Mouse (Mus musculus): Measurements from ENCODE around the gene Ubfd1.

Gene Ubfd1

DNA sequence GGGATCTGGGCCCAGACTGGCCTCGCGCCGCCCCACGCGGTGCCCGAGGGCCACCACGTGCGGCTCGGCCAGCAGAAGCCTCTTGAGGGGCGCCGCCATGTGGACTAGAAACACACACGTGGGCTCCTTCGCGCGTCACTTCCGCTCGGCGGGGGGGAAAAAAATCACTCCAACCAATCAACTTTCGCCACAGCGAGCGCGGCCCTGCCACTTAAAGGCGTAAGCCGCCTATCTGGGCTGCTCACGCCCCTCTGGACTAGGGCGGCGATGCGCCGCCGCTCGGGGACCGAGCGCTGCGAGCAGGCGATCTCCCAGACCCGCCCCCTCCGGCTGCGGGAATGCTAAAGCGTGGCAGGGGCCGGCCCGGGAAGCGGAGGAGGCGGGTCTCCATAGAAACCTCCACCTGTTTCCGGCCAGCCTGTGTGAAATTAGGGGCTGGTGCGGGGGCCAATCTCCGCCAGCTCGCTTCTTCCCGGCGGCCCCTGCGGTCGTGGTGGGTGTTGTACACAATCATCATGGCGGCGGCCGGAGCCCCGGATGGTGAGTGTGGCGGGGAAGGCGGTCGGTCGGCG, at the start of gene Ubfd1, which contains the start of gene Ears2:
Ubfd1 (plus strand) TSS at position 231 of the 572 bp plus-strand sequence.
Ears2 (minus strand) TSS at position 319 of the 572 bp plus-strand sequence.
- DNase-seq: peak; percentile 93

DNA sequence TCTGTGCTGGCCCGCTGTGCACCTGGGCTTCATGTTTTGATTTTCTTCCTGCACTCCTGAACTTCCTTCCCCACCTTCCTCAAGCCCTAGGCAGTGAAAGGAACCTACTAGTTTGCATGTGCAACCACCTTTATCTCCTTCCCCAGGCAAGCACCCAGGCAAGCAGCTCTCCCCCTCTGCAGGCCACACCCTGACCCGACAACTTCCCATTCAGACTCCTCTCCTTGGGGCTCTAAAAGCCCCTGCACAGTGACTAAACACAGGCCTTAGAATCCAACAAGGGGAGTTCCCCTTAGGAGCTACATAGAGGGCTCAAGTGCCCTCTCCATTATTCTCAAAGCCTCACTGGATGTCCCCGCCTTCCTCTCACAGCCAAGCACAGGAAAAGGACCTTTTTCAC, 48.7 kb upstream of the Ubfd1 start:
- peak; percentile 82 for DNase-seq

DNA sequence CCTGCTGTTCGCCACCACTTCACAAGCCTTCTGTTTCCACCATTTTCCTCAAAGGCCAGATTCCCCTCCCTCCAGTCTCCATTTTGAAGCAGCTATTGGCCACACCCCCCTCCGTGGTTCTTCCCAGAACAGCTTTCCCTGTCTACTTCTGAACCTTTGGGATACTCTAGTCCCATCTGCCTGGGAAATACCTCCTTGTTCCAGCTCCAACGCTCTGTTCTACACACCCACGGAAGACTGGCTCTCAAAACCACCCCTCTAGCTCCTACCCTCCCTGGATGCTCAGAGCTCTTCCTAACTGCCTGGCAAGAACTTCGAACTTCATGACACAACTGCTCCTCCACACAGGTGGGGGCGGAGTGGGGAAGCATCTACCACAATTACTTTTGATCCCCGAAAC, 48.0 kb upstream of the Ubfd1 start:
- DNase-seq: peak; percentile 16

DNA sequence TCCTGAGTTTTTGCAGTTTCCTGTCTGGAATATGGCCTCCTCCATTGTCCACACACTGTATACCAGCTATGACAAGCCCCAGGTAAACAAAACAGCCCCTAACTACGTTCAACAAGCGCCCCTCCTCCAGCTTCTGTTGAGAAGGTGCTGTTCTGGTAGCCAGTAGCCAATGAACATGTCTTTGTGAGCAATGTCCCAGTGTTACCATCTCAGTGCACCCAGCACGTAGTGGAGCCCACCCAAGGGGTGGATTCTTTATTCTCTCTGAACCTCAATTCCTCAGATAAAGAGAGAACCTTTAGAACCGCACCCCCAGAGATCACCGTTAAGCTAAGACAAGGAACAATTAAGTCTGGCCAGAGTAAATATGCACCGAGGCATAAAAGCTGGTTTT, 46.7 kb upstream of the Ubfd1 start:
- DNase-seq: peak; percentile 14

DNA sequence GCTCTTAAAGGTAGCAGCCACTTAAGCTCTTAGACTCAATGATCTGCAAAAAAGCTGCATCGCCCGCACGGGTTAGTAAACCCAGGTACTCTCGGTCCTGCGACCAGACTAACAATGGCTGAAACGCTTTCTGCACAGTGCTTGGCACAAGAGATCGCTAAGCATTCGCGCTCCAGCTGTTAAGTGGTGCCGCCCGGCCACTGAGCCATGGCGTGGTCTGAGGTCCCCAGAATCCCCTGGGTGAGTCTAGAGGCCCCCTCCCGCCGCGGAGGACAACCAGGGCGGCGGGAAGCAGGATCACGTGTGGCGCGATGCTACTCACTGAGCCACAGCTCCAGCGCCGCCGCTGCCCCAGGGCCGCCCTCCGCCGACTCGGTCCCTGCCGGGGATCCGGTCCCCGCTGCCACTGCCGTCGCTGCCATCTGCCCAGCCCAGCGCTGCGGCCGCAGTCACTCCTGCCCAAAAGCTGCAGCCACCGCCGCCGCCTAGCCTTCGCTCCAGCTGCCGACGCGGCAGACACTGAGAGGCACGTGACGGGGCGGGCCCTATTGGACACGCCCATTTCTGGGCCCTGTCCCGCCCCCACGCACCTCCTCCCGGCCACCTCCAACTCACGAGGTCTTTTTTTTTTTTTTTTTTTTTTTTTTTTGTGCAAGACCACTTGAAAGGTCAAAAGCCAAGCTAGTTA, 46.2 kb upstream of the Ubfd1 start, which contains the start of gene Gga2:
Gga2 (minus strand) TSS at position 556 of the 688 bp plus-strand sequence.
- DNase-seq: peak; percentile 93

GRCm38 (mm10) chr7:122022131-122022530, 44.8 kb upstream of the Ubfd1 start:
- no peak for DNase-seq

- DNase-seq: no peak
Observed at GRCm38 (mm10) chr7:122033371-122033770, 33.6 kb upstream of the Ubfd1 start.

DNA sequence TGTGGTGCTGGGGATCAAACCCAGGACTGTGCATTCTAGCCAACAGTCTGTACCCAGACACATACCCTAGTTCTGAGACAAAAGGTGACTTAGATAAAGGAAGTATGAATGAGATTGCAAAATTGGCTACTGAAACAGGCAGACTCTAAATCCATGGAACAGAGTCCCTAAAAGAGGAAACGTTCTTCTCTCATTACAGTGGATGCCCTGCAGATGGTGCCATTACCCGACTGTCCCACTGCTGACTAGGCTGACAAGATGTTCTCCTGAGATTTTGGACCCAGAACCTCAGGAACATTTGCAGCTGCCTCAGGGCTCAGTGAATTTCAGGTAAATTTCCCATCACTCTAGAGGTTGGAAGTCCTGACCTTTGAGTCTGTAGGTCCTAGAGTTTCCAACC, 32.6 kb upstream of the Ubfd1 start:
- DNase-seq: no peak

DNA sequence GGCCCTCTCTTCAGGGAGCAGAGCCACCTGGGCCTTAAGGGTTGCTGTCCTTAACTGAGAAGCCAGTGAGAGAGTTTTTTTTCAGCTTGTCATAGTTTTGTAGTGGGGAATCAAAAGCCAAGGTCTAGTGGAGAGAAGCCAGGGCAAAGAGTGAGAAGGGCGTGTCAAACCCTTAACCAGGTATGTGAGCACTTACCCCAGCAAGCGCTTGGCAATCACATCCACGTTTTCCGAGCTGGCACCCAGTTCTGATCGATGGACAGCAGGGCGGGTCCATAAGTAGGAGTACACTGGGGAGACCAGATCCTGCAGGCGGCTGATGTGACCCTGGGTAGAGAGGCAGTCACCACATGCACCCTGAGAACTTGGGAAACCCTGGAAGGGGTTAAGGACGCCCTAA, 22.9 kb upstream of the Ubfd1 start:
- no peak for DNase-seq

GRCm38 (mm10) chr7:122045181-122045634, 21.8 kb upstream of the Ubfd1 start:
- DNase-seq: peak; percentile 24

DNA sequence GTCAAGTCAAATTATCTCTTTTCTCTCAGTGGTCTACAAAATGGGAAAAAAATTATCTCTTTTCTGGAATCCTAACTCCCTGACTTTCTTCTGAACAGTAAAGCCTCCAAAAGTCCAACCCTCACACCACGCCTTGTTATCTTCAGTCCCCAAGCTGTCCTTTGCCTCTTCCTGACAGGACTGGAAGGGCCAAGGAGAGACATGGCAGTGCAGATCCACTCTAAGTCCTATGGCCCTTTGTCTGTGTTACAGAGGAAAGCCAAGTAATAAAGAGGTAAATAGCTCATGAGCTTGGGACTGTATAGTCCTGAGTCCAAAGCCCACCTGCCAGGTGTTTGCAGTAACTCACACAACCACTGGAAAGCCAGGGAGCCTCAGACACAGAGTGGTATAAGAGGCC, 21.3 kb upstream of the Ubfd1 start:
- DNase-seq: no peak

DNA sequence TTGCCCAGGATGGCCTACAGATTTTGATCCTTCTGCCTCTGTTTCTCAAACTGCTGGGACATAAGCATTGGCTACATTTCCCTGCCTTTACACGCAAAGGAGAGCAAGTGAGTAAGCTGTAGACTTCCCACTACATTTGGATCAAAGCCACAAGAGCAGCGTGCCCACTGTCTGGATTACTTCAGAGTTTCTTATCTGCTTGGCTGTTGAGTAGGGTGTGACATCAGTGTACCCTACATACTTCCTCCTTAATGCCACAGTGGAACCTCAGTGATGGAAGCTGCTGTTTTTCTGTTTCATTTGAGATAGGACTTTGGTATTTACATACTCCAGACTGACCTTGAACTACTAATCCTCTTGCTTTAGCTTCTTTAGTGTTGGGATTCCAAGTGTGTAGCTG, 20.2 kb upstream of the Ubfd1 start:
- no peak for DNase-seq

- DNase-seq: no peak
Observed at GRCm38 (mm10) chr7:122048191-122048590, 18.8 kb upstream of the Ubfd1 start.

DNA sequence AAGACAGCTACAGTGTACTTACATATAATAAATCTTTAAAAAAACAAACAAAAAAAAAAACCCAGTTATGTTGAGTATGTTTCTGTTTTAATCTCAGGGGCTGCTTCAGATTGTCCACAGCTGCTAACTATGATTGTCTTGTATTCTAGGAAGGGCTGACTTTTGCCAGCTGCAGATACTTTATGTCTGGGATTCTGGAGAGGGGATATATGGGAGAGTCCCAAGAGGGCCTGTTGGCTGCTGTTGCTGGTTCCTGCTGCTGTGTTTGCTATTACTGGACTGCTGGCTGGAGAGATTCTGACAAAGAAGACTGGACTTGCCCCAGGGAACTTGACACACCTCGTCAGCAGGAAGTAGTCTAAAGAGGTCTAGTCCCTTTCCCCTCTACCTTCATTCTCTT, 16.1 kb upstream of the Ubfd1 start:
- no peak for DNase-seq

- no peak for DNase-seq
Observed at GRCm38 (mm10) chr7:122056633-122057032, 10.3 kb upstream of the Ubfd1 start.

DNA sequence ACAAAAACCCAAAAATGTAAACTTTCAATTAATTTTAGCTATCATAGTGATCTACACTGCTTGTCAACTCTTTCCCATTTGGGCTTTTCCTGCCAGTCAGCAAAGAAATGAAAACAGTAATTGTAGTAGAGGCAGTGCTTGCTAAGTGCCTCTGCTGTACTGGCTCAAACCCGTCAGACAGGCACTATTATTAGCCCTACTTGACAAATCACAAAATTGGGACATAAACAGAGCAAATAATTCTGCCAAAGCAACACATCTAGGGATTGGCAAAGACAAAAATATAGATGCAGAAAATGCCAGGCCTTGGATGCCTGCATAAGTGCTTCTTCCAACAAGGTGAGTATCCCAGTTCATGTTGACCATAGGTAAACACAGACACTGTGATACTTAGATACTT, 1.3 kb upstream of the Ubfd1 start:
- no peak for DNase-seq

- no peak for DNase-seq
Observed at GRCm38 (mm10) chr7:122066102-122066944, 652 bp upstream of the Ubfd1 start.

GRCm38 (mm10) chr7:122067517-122068381, 774 bp downstream of the Ubfd1 start:
- peak; percentile 14 for DNase-seq

DNA sequence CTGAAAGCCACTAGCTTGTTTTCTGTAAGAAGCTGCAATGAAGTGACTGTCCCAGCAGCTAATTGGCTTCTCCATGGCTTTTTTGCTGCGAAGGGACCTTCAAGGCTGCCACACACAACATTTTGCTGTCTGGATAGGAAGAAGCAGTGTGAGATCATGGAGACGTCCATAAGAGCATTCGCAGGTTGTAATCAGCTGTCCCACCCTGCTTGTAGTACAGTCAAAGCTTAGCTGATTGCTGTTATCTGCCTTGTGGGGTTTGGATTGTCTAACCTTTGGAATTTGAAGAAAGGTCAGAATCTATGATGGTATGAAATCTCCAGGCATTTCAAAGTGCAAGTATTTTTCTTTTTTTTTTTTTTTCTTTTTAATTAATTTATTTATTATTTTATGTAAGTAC, 7.4 kb downstream of the Ubfd1 start:
- no peak for DNase-seq

DNA sequence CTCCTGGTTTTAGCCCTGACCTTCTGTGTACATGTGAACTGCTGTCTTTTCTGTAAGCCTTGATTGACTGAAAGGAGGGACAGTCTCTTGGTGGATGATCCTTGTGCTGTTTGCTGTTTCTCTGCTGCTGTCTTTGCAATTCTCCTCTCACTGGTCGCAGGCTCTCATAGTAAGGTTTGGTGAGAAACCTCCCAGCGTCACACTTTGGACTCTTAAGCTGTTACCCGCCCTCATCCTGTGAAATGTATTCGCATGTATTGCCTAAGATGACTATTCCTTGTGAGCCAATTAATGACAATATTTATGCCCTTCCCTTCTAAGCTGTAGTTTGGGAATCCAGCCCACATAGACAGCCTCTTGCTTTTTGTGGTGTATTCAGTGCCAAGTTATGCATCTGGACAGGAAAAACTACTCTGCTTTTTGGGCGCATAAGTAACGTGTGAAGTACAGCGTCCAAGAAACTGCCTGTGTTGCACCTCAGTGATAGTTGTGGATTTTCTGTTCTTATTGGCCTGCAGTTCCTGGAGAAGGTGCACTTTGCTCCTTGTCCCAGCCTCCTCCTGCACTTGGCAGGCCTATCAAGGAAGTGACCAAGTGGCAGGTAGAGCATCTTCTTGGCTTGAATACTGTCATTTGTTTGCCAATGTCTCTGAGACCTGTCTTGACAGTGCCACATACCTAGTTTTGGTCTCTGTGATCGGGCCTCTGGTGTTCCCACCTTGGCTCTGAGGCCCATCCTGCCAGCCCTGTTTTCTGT, 13.0 kb downstream of the Ubfd1 start:
- DNase-seq: no peak

- no peak for DNase-seq
Observed at GRCm38 (mm10) chr7:122081071-122081470, 14.1 kb downstream of the Ubfd1 start.
